Mouse (Mus musculus) ES-CJ7 (cell line): ENCODE data around the gene Oscar.
"Not testable (repeated sequence)": the region's sequence is repeated elsewhere in the genome, so short reads cannot be mapped to it uniquely, and the experiment has no call there.

ENCODE experiments used
- DNase-seq: peaks from one replicate; pipeline ENCODE4 v3.0.0; 2011; ENCODE audit warnings: low read depth, low spot score

Oscar gene

GRCm38 (mm10) chr7:3610437-3610836 is 5.5 kb downstream of the Oscar start:
- DNase-seq = no peak

GRCm38 (mm10) chr7:3609082-3609481 is 6.9 kb downstream of the Oscar start:
- no peak for DNase-seq

- DNase-seq = no peak
Observed at GRCm38 (mm10) chr7:3608668-3609067, 7.3 kb downstream of the Oscar start.

- DNase-seq = no peak
Observed at GRCm38 (mm10) chr7:3607391-3607790, 8.6 kb downstream of the Oscar start.

- peak; percentile 96 for DNase-seq
Observed at GRCm38 (mm10) chr7:3606798-3607197, 9.2 kb downstream of the Oscar start.

GRCm38 (mm10) chr7:3601119-3601518 is 14.8 kb downstream of the Oscar start:
- peak; percentile 93 for DNase-seq

- not testable (repeated sequence) for DNase-seq
Observed at GRCm38 (mm10) chr7:3597755-3598154, 18.2 kb downstream of the Oscar start.

- DNase-seq = peak; percentile 89
Observed at GRCm38 (mm10) chr7:3595146-3595545, 20.8 kb downstream of the Oscar start.

GRCm38 (mm10) chr7:3594686-3595085 is 21.3 kb downstream of the Oscar start:
- no peak for DNase-seq

- DNase-seq = no peak
Observed at GRCm38 (mm10) chr7:3593855-3594254, 22.1 kb downstream of the Oscar start.

- DNase-seq = peak; percentile 62
Observed at GRCm38 (mm10) chr7:3591534-3591933, 24.4 kb downstream of the Oscar start.

- DNase-seq = no peak
Observed at GRCm38 (mm10) chr7:3590550-3590949, 25.4 kb downstream of the Oscar start.

GRCm38 (mm10) chr7:3587292-3587691 is 28.7 kb downstream of the Oscar start:
- no peak for DNase-seq

GRCm38 (mm10) chr7:3586255-3586654 is 29.7 kb downstream of the Oscar start:
- DNase-seq = peak; percentile 89

GRCm38 (mm10) chr7:3585763-3586162 is 30.2 kb downstream of the Oscar start:
- DNase-seq = no peak

- no peak for DNase-seq
Observed at GRCm38 (mm10) chr7:3580029-3580428, 35.9 kb downstream of the Oscar start.

GRCm38 (mm10) chr7:3578952-3579546 is 36.9 kb downstream of the Oscar start:
- peak; percentile 91 for DNase-seq

GRCm38 (mm10) chr7:3578196-3578595 is 37.8 kb downstream of the Oscar start:
- peak; percentile 80 for DNase-seq

- no peak for DNase-seq
Observed at GRCm38 (mm10) chr7:3576354-3577124, 39.4 kb downstream of the Oscar start.

GRCm38 (mm10) chr7:3574216-3574615 is 41.7 kb downstream of the Oscar start:
- peak; percentile 57 for DNase-seq

GRCm38 (mm10) chr7:3571847-3572246 is 44.1 kb downstream of the Oscar start:
- DNase-seq = no peak

GRCm38 (mm10) chr7:3570580-3570979 is 45.4 kb downstream of the Oscar start:
- DNase-seq = peak; percentile 90

GRCm38 (mm10) chr7:3569725-3570124 is 46.2 kb downstream of the Oscar start:
- peak; percentile 66 for DNase-seq
